Mouse (Mus musculus) C2C12 (cell line): Measurements from ENCODE around the gene Tmem127. TPM values are rescaled to one million over a fixed set of nuclear protein-coding genes. Genes with fewer than 3 reads are reported as not detected.
"Not testable (repeated sequence)": the region's sequence is repeated elsewhere in the genome, so short reads cannot be mapped to it uniquely, and the experiment has no call there.

Experiments used
- H3K27me3 ChIP-seq: one replicate; pipeline ENCODE4 v1.6.1; 2011; ENCODE audit not compliant: control insufficient read depth, insufficient read depth, insufficient read length
- H3K36me3 ChIP-seq: one replicate; pipeline ENCODE4 v1.6.1; 2011; ENCODE audit not compliant: control insufficient read depth, insufficient read depth
- H3K4me3 ChIP-seq: one replicate; pipeline ENCODE4 v1.5.1; 2011; ENCODE audit warnings: mild to moderate bottlenecking, control low read depth; ENCODE audit not compliant: poor library complexity, insufficient read depth, severe bottlenecking
- H3K79me2 ChIP-seq: one replicate; pipeline ENCODE4 v1.6.1; 2011; ENCODE audit not compliant: control insufficient read depth, insufficient read depth
- H3K79me3 ChIP-seq: one replicate; pipeline ENCODE4 v1.6.1; 2011; ENCODE audit warnings: low read depth, control low read depth
- H3ac ChIP-seq: one replicate; pipeline ENCODE3; 2011; ENCODE audit warnings: low read depth; ENCODE audit not compliant: control insufficient read depth, insufficient read length
- CEBPB ChIP-seq: IDR thresholded peaks from one replicate; pipeline ENCODE4 v1.6.1; 2011; ENCODE audit warnings: low read depth, mild to moderate bottlenecking, control low read depth, moderate library complexity
- CTCF ChIP-seq: IDR thresholded peaks from one replicate; pipeline ENCODE4 v1.5.1; 2011; ENCODE audit not compliant: control insufficient read depth, insufficient read depth, insufficient read length
- FOSL1 ChIP-seq: IDR thresholded peaks from one replicate; pipeline ENCODE4 v1.8.0; 2011; ENCODE audit warnings: mild to moderate bottlenecking, low read length; ENCODE audit not compliant: poor library complexity, insufficient read depth, severe bottlenecking
- MAX ChIP-seq: IDR thresholded peaks from one replicate; pipeline ENCODE4 v1.6.1; 2011; ENCODE audit warnings: mild to moderate bottlenecking, control low read depth
- MYOD1 ChIP-seq: IDR thresholded peaks from one replicate; pipeline ENCODE4 v1.6.1; 2011; ENCODE audit warnings: low read depth; ENCODE audit not compliant: control insufficient read depth, insufficient read length
- MYOG ChIP-seq: IDR thresholded peaks from one replicate; pipeline ENCODE4 v1.6.1; 2011; ENCODE audit not compliant: control insufficient read depth, insufficient read length; ENCODE audit errors: extremely low read depth
- USF1 ChIP-seq: IDR thresholded peaks from one replicate; pipeline ENCODE4 v1.6.1; 2011; ENCODE audit warnings: low read depth, mild to moderate bottlenecking, control low read depth, moderate library complexity
- long read RNA-seq, 2 experiments: library from polyadenylated mRNA; unstranded; transcript quantifications; one replicate each; pipeline ENCODE4 v2.0.0; 2019 to 2020
- polyA plus RNA-seq: library from polyadenylated mRNA; unstranded; fragments of >200 nt; fragmentation: generic; extraction: Trizol; gene quantifications from one replicate; pipeline ENCODE4 v1.2.1, GENCODE M21; 2012; ENCODE audit warnings: missing spikeins

Tmem127 gene
- polyA plus RNA-seq: 16.8 TPM
- long read RNA-seq, experiment 1, full-length matches to known transcripts: 5 of 15 reads
- long read RNA-seq, experiment 1, partial matches to known transcripts: 1 of 15 reads
- long read RNA-seq, experiment 1, other reads (novel, unspliced or antisense): 9 of 15 reads
- long read RNA-seq, experiment 2, full-length matches to known transcripts: 68 of 114 reads
- long read RNA-seq, experiment 2, partial matches to known transcripts: 22 of 114 reads
- long read RNA-seq, experiment 2, other reads (novel, unspliced or antisense): 24 of 114 reads

- peaks cover 60% of the 10 kb centered on the region for H3K79me2 ChIP-seq
- TF ChIP-seq FOSL1 (no peak), USF1 (peak; percentile 77), MAX (peak; percentile 59)
- peak within 1 kb of the TSS; percentile 96 for H3K4me3 ChIP-seq
- peaks cover 14% of the 10 kb centered on the region for H3K79me3 ChIP-seq
- H3K36me3 ChIP-seq: peaks cover 17% of the 10 kb centered on the region
- H3K27me3 ChIP-seq: no peaks in the 10 kb centered on the region
- peak within 1 kb of the TSS; percentile 75 for H3ac ChIP-seq
Measured at GRCm38 (mm10) chr2:127247592-127248333, at the start of gene Tmem127, which contains the start of gene Ciao1. Gene Tmem127 (plus strand): TSS chr2:127247908. Gene Ciao1 (minus strand): TSS chr2:127247816.

GRCm38 (mm10) chr2:127204932-127205331 is 42.8 kb upstream of the Tmem127 start:
- Histone ChIP-seq H3K36me3 (no peaks in the 10 kb centered on the region), H3ac (no peak overlapping the region), H3K4me3 (no peak overlapping the region), H3K79me2 (peaks cover 18% of the 10 kb centered on the region), H3K27me3 (no peaks in the 10 kb centered on the region), H3K79me3 (peaks cover 13% of the 10 kb centered on the region)
- TF ChIP-seq MAX (no peak), CTCF (peak; percentile 32)

- not testable (repeated sequence) for H3K4me3 ChIP-seq, H3K36me3 ChIP-seq, H3ac ChIP-seq, H3K27me3 ChIP-seq
- peaks cover 13% of the 10 kb centered on the region for H3K79me3 ChIP-seq
- H3K79me2 ChIP-seq: peaks cover 18% of the 10 kb centered on the region
Measured at GRCm38 (mm10) chr2:127205936-127206335, 41.8 kb upstream of the Tmem127 start.

- Histone ChIP-seq H3K4me3 (no peak overlapping the region), H3K36me3 (peaks cover 18% of the 10 kb centered on the region), H3K79me2 (peaks cover 18% of the 10 kb centered on the region), H3K79me3 (peaks cover 13% of the 10 kb centered on the region), H3K27me3 (no peaks in the 10 kb centered on the region), H3ac (no peak overlapping the region)
- TF ChIP-seq MYOG (no peak), MYOD1 (no peak), MAX (no peak), FOSL1 (no peak), USF1 (no peak), CTCF (no peak), CEBPB (no peak)
Measured at GRCm38 (mm10) chr2:127206916-127207315, 40.8 kb upstream of the Tmem127 start.

GRCm38 (mm10) chr2:127207547-127208451 is 39.9 kb upstream of the Tmem127 start, which contains the start of the genes 1810024B03Rik and Snrnp200:
Gene 1810024B03Rik (minus strand): TSS chr2:127208280.
Gene Snrnp200 (plus strand): TSS chr2:127208386.
- peak within 1 kb of the TSS; percentile 92 for H3K4me3 ChIP-seq
- H3K79me3 ChIP-seq: peaks cover 13% of the 10 kb centered on the region
- no peaks in the 10 kb centered on the region for H3K27me3 ChIP-seq
- peaks cover 18% of the 10 kb centered on the region for H3K79me2 ChIP-seq
- TF ChIP-seq USF1 (no peak), MAX (peak; percentile 88), CEBPB (no peak)
- H3ac ChIP-seq: peak within 1 kb of the TSS; percentile 82
- H3K36me3 ChIP-seq: peaks cover 26% of the 10 kb centered on the region

GRCm38 (mm10) chr2:127208452-127208769 is 39.3 kb upstream of the Tmem127 start:
- Histone ChIP-seq H3K79me2 (peaks cover 18% of the 10 kb centered on the region), H3K4me3 (peak overlapping the region; percentile 92), H3K79me3 (peaks cover 13% of the 10 kb centered on the region), H3K27me3 (no peaks in the 10 kb centered on the region), H3K36me3 (peaks cover 30% of the 10 kb centered on the region), H3ac (peak overlapping the region; percentile 82)
- no peak for TF ChIP-seq MAX
